Mouse (Mus musculus): ENCODE data around the gene Pgghg.

- TF ChIP-seq GATA1 (IDR thresholded peaks at IDR 0.05; ENCODE audit: borderline replicate concordance, low read length) (no peak), FLI1 (IDR thresholded peaks at IDR 0.05; ENCODE audit: low read length) (no peak)
Observed at GRCm38 (mm10) chr7:140908634-140909107, 32.5 kb upstream of the Pgghg start.
